Mouse (Mus musculus) cerebellum, adult (tissue): ENCODE results near the gene Dcun1d4.
"Not testable (repeated sequence)": the region's sequence is repeated elsewhere in the genome, so short reads cannot be mapped to it uniquely, and the experiment has no call there.

Source experiments
- ATAC-seq: cut with Nextera tagmentation; 2 replicates; pipeline ENCODE4 v1.9.2; 2017; ENCODE audit warnings: mild to moderate bottlenecking, moderate library complexity, mixed read lengths; ENCODE audit not compliant: insufficient number of reproducible peaks, low FRiP score, low TSS enrichment

Dcun1d4 gene

DNA sequence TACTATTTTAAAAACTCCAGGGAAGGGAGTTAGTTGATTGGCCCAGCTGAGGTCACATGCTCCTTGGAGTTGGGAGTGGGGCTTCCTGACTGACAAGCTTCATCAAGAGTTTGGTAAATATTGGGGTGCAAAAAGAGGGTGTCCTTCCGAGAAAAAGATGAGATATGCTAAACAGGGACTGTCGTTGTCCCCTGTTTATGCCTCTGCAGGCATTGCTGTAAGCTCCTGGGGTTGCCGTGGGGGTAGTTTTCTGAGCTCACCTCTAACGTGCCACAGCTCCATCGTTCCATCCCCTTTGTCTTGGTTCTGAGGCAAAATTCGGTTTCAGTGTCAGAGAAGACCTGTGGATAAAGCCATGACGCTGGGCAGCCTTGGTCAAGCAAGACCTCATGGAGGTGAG lies at the start of gene Dcun1d4:
Gene Dcun1d4 (plus strand): TSS at position 301 of the 400 bp plus-strand sequence.
- no peak for ATAC-seq

DNA sequence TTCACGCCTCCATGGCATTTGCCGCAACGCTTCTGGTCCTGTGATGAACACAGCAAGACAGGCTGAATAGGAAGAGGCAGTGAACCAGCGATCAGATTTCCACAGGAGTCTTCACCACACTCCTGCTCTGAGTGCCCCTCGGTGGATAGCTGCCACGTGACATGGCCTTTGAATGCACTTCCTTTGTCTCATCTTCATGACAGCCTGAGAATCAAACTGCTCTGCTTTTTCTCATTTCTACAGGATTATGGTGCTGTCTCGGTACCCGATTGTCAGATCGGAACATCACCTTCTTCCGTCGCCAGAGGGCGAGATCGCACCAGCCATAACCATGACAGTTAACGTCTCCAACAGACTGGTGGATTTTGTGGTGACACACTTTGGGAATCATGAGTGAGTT lies 49.2 kb upstream of the Dcun1d4 start:
- peak; percentile 81 for ATAC-seq

DNA sequence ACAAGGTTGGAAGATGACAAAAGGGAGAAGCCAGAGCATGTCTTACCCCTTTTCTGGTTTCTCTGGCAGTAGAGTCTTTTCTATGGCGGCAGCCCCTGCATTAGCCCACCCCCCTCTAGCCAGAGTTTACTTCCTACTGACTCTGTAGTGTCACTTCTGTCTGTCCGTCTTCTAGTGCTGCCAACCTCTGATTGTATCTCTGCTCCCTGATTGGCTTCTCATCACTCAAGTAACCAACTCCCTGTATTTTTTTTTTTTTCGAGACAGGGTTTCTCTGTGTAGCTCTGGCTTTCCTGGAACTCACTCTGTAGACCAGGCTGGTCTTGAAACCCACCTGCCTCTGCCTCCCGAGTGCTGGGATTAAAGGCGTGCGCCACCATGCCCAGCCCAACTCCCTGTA lies 48.0 kb upstream of the Dcun1d4 start:
- no peak for ATAC-seq

DNA sequence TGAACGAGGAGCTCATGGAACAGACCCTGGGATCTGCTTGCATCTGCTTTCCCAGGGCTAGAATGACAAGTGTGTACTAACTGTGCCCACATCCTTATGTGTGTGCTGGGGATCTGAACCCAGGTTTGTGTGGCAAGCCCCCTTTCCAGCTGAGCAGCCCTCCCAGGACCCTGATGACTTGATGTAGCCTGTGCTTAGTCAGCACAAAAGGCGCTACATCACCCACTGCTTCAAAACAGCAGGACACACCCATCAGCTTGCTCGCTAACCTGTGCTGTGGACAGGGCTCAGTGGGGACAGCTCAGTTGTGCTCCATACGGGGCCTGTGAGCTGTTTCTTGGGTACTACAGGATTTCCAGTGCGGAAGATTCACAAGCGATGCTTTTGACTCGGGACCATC lies 46.0 kb upstream of the Dcun1d4 start:
- no peak for ATAC-seq

DNA sequence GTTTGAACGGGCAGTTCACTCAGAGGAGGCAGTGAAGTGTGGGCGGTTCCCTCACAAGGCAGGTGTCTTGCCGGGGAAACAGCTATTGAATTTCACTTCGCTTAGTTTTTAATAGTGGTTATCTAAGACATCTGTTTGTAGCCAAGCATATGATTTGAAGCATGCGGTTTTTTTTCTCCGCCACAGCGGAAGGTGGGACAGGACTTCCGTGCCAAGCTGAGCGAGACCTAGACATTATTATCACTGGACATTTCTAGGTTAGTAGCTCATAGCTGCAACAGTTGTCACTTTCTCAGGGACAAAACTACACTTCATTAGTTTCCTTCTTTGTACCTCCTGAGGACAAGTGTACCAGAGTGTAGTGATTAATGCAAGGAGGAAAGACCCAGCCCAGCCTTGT lies 38.6 kb upstream of the Dcun1d4 start:
- no peak for ATAC-seq

DNA sequence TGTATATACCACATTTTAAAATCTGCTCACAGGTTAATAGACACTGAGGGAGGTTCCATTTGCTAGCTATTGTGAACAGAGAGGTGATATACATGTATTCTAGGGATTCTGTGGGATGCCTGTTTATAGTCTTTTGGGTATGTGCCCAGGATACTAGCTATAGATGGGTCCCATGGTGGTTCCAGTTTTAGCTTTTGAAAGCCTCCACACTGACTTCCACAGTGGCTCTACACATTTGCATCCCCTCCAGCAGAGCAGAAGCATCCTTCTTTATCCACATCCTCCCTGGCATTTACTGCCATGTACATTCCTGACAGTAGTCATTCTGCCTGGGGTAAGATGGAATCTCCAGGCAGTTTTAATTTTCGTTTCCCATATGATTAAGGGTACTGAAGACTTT lies 30.5 kb upstream of the Dcun1d4 start:
- no peak for ATAC-seq

DNA sequence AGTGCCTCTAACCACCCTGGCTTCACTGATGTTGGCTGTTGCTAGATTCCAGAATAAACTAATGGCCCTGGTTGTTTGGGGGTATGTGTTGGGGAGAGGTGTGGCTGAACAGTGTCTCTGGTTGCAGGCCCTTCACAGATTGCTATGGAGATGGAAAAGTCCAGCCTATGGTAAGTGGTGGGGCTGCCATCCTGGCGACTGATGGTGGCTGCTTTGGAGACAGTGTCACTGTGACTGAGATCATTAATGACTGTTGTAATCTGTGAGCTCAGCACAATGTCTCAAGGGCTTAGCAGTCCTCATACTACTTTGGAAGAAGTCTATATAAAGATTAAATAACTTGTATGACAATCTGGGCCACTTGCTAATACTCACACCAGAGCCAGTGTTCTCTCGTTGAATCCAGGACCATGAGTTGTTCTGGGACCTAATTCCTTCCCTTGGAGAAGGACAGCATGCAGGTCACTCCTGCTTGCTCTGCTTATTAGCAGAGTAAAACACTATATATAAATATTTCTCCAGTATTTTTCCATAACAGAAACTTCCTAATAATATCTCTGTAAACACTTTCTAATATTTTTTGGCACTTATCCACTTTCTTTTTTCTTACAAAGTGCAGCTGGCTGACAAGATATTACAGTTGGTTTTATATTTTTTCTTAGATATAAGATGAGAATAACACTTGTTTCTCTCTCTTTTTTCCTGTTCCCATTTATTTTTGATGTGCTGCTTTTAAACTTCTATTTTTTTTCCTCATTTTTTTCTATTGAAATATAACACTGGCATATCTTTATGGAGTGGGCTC lies 26.1 kb upstream of the Dcun1d4 start:
- ATAC-seq: no peak

DNA sequence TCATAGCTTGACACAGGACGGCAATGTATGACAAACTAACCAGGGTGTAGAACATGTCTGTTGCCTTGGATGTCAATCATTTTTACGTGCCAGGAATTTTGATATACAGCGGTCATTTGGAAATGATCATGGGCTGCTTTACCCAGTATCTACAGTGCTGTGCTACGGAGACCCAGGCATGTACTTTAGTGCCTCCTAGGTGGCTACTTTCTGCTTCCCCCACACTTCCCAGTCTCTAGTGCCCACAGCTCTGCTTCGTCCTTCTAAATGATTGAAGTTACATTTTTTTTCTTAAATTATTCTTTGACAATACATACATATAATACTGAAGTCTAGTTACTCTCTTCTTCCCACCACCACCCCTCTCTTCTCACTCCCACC lies 25.5 kb upstream of the Dcun1d4 start:
- ATAC-seq: no peak

DNA sequence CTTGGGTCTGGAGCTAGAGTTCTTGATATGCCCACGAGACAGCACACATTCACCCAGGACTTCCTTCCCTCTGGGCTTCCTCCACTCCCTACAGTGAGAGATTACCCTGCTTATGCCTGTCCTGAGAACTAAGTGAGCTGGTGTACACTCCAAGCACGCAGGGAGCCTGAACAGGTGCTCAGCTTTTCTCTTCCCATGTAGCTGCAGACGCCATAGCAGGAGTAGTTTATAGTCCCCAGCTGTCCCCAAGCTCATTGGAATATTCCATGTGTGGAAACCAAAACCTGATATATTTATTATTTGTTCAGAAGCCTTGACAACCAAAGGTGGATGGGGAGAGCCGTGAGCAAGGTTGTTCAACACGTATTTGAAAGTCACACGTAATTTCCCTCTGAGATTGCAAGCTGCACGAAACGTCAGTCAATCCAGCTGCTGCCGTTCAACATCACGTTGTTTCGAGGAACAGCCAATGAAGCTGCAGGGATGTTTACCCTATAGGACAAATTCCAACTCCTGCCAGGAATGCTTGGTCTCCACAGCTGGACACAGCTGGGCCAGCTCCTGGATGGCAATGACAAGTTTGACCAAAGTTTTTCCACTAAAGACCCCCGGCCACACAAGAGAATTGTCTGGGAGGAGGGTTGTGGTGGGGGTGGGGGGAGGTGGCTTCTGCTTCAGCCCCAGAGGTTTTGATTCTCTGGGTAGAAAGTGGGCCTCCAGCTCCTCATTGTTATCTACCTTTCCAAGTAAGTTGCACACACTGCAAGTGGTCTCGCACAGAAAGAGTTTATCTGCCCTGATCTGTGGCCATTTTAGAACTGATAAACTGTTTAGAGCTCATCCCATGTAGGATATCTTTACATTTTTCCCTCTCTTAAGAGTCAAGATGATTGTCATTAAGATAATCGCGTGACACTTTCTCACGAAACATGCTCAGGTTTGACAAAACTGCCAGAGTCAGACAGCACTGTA lies 12.1 kb upstream of the Dcun1d4 start:
- no peak for ATAC-seq

DNA sequence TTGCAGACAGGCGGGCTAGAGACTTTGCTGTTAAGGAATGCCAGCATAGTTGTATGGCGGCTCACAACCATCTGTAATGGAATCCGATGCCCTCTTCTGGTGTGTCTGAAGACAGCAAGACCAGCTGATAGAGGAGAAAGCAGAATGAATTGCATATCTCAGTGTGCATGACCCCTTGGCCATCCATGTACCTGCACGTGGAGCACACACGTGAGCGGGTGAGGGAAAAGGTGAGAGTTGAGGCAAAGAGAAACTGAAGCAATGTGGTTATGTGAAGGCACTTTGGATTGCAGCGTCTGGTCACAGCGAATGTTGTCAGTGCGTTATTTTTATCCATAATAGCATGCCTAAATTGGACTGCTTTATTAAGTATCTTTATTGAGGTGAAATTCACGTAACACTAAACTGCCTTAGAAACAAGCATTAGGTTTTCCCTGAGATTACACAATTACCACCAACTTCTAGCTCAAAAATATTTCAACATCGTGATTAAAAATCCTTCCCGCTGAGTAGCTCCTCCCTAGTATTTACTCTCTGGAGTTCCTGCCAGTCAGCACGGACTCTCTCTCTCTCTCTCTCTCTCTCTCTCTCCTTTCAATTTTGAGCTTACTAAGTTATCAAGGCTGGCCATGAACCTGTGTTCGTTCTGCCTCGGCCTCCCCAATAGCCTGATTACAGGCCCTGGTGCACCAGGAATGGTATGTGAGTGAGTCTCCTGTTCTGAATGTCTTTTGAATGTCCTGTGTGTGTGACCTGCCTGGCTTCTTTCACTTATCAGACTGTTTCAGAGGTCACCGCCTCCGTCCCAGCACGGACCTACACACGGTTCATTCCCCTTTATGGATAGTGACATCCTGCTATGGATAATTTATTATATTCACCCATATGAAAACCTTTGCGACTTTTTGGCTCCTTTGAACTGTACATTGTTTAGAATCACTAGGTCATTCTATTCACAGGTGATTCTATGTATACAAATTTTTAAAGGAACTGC lies 6.1 kb upstream of the Dcun1d4 start:
- no peak for ATAC-seq

DNA sequence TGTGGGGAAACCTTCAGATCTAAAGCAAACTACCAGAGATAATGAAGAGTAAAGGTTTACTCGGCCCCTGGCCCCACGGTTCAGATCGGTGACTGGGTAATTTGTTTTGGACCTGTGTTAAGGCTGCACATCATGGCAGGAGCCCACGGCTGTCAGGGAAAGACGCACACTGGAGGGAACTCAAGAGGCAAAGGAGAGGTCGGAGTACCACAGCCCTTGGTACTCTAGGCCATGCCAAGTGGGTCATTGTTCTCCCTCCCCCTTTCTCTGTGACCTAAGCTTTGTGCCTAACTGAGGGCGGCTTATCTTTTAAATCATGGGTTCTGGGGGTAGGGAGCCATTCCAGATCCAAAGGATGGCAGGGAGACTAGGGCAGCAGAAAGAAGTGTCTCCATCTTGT lies 601 bp downstream of the Dcun1d4 start:
- no peak; the same call in 1 of the 2 replicates for ATAC-seq

DNA sequence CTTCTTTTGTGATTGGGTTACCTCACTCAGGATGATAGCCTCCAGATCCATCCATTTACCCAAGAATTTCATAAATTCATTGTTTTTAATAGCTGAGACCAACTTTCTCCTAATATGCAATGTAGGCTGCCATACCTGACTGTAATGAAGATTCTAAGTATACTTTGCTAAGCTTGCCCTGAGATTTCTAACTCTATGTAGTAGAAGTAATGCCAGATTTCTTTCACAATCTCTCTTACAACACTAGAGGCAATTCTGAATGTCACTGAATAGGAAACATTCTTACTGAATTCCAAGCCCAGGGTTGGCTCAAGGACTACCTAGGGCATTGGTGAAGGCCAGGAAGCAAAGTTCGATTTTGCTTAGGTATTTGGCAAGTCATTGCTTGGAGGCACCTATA lies 1.6 kb downstream of the Dcun1d4 start:
- ATAC-seq: not testable (repeated sequence)

DNA sequence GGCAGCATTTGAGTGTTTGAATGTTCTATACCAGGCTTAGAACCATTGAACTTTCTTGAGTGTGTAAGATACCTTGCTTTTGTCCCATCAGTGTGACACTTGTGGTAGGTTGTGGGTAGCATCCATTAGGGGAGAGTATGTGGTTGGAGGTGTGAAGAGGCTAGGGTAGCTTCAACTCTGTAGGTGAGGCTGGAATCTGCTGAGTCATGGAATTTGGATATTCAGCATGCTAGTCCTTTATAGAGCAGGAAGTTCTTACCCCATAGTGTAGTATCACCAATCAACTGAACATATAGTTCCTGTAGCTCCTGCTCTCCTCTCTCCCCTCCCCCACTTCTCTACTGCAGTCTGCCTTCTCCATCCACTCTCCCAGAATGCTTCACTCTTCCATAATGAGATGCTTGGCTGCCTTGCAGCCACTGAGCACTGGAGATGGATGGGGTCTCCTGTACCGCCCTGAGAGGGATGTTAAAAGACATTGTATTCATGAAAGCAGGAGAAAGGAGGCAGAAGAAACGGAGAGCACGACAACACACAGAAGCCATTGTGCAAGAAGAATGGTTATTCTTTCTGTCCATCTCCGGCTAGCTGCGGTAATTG lies 3.3 kb downstream of the Dcun1d4 start:
- no peak for ATAC-seq

DNA sequence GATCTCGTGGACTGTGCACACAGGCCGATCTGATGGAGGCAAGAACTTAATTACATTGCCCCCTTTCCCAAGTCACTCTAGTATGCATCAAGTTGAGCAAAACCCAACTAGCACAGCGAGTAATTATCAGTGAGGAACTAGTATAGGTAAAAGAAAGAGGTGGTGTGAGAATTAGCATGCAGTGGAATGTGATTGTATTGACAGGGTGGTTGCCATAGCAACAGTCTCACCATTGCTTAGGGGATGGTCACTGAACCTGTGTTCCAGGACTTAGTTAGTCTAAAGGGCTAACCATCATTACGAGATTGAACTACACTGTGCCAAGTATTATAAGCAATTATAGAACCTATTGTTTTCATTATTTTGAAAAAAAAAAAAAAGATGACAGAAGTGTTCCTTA lies 5.7 kb downstream of the Dcun1d4 start:
- no peak for ATAC-seq

DNA sequence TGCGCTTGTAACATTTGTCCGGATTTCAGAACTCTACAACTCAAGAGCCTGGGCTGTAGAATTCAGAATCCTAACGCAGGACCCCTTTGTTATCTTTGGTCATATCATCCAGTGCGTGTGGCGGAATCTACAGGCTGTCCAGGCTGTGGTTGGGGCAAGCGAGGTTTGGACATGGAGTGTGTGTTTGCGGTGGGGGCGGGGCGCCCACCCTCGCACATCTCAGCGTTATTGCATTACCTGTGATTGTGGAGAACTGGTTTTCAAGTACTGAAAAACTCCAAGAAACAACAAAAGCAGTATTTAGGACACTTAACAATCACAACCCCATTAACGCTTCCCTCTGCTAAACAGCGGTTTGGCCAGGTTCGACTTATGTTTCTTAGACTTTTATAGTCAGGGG lies 9.1 kb downstream of the Dcun1d4 start:
- ATAC-seq: no peak

DNA sequence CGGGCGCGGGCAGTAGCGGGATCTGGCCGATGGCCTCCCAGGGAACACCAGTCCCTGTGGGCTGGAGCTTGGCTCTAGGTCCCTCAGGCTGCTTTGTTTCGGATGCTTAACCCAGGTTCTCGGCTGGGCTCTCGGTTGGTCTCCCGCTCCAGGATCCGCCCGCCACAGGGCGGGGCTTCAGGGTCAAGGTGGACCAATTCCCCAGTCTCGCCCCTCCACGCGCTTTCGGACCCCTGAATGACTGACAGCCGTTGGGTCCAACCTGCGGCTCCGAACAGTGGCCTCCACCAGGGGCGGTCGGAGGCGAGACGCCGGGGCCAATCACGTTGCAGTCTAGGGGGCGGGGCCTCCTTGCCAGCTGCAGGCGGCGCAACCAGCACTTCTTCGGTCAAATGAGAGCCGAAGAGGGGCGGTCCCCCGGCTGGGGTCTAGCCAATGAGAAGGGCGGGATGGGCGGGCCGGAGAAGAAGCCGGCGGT lies 9.8 kb downstream of the Dcun1d4 start:
- ATAC-seq: peak; percentile 96

DNA sequence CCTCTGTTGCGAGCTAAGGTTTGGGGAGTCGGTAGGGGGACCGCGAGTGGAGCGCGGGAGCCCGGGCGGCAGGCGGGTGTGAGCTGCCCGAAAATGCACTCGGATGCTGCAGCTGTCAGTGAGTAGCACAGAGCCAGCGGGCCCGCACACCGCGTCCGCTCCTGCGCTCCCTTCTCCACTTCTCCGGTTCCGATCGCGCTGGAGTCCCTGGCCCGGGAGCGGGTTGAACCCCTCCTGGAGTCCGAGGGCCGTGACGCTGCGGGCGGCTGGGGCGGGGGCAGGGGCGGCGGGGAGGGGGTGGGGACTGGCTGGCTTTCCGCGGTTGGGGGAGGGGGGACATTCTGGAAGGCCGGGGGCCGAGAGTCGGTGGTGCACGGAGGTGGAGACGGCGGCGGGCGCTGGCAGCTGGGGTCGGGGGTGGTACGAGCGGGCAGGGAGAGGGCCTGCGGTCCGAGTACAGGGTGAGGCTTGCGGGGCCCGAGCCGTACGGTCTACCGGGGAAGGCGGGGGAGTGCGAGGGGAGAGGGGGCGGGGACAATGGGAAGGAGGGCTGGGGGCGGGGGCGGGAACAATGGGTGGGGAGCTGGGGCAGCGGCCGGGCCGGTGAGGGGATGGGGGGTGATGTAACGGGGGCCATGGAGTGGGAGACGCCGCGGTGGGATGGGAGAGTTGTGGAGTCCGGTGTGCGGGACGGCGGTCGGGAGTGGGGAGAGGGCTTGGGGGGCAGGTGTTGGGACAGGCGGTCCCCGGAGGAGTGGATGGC lies 10.5 kb downstream of the Dcun1d4 start:
- peak; percentile 2; the same call in 1 of the 2 replicates for ATAC-seq

DNA sequence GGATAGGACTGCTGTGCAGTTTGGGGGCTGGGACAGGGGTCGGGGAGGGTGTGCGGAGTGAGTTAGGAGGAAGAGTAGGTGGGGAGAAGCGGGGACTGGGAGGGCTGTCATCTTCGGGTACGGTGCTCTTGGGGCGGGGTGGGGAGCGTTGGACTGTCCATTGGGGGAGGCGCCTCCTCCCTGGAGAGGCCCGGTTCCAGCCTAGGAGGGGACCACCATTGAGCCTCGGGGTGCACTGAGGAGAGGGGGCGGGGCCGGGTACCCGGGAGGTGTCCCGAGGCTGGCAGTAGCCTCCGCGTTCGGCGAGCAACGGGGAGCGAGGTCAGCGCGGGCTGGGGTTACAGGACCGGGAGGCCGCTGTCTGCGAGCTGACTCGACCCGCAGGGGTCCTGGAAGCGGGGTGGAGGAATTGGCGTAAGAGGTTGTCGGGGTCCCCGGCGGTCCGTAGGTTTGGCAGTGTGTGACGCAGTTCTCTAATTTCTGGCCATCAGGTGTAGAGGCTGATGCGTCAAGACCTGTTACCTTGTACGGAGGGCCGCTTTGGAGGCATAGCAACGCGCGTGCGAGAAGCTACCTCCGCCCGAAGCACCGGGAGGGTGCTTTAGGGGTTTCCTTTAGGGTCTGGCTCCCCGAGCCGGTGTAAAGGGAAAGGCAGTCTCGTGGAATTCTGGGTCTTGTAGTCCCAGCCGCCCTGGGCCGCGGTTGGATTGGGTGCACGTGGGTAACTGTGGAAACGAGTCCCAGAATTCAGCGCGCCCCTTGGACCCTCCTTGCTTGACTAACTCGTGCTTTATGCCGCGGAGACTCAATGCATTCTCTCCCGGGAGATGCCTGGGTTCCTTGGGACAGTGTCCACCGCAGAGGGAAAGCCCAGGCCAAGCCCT lies 11.3 kb downstream of the Dcun1d4 start:
- ATAC-seq: peak; percentile 71
